In genomic region chr13:72166225-72166624, GRCm38 (mm10) we compare ENCODE assay signal across 18 mouse cellular contexts.
DNase-seq lines count a peak whose midpoint lies in the region; ATAC-seq and TF ChIP-seq lines count a peak whose summit lies in the region.
"Had no signal": no experiment of that assay in that cellular context is flagged by ENCODE, and none has a peak within 500 bp of the region (broad histone marks: within the 10 kb centered on the region; RNA-seq: fewer than 3 reads in every experiment).

No protein-coding gene starts in this region.

- no peaks in the 10 kb centered on the region for H3K36me3 ChIP-seq in kidney, postnatal 0 days (ENCODE audit: insufficient read depth, low read length)
- H3K36me3 ChIP-seq: embryonic facial prominence, embryonic 15.5 days; forebrain, embryonic 15.5 days; hindbrain, embryonic 13.5 days; lung, embryonic 15.5 days; midbrain, embryonic 12.5 days had no signal

- 47% methylated on average over 2 of the region's 2 CpGs for WGBS in kidney, postnatal 0 days

- H3K9ac ChIP-seq in kidney, postnatal 0 days (ENCODE audit: low read depth, low read length) = no peak overlapping the region
- H3K9ac ChIP-seq: embryonic facial prominence, embryonic 15.5 days; forebrain, embryonic 15.5 days; hindbrain, embryonic 13.5 days; lung, embryonic 15.5 days; midbrain, embryonic 12.5 days had no signal

- H3K9me3 ChIP-seq in kidney, postnatal 0 days (replicated peaks; ENCODE audit: low read length) = no peaks in the 10 kb centered on the region
- H3K9me3 ChIP-seq: embryonic facial prominence, embryonic 15.5 days; forebrain, embryonic 15.5 days; hindbrain, embryonic 13.5 days; lung, embryonic 15.5 days; midbrain, embryonic 12.5 days had no signal

- no peak overlapping the region for H3K4me3 ChIP-seq in kidney, postnatal 0 days (replicated peaks; ENCODE audit: low read depth, low read length)
- H3K4me3 ChIP-seq: embryonic facial prominence, embryonic 15.5 days; forebrain, embryonic 15.5 days; hindbrain, embryonic 13.5 days; lung, embryonic 15.5 days; midbrain, embryonic 12.5 days; myocyte had no signal

- peak; percentile 32; the same call in 1 of the 2 replicates for TF ChIP-seq CTCF in kidney, postnatal 0 days (IDR thresholded peaks at IDR 0.05; ENCODE audit: low read depth)

- no peak overlapping the region for H3K27ac ChIP-seq in kidney, postnatal 0 days
- H3K27ac ChIP-seq: embryonic facial prominence, embryonic 15.5 days; forebrain, embryonic 15.5 days; hindbrain, embryonic 13.5 days; lung, embryonic 15.5 days; midbrain, embryonic 12.5 days had no signal

- no peaks in the 10 kb centered on the region for H3K27me3 ChIP-seq in kidney, postnatal 0 days (ENCODE audit: insufficient read depth, low read length)
- H3K27me3 ChIP-seq: forebrain, embryonic 15.5 days; hindbrain, embryonic 13.5 days; lung, embryonic 15.5 days had no signal

- no peak for ATAC-seq in kidney, postnatal 0 days (replicated peaks; ENCODE audit: low FRiP score, low read depth)
- ATAC-seq: forebrain, embryonic 15.5 days had no signal

- no peak overlapping the region for H3K4me2 ChIP-seq in kidney, postnatal 0 days (ENCODE audit: low read length)
- H3K4me2 ChIP-seq: embryonic facial prominence, embryonic 15.5 days; forebrain, embryonic 15.5 days; hindbrain, embryonic 13.5 days; lung, embryonic 15.5 days; midbrain, embryonic 12.5 days had no signal

- no peaks in the 10 kb centered on the region for H3K4me1 ChIP-seq in kidney, postnatal 0 days (replicated peaks; ENCODE audit: insufficient read depth, low read length)
- H3K4me1 ChIP-seq: forebrain, embryonic 15.5 days; hindbrain, embryonic 13.5 days; lung, embryonic 15.5 days; midbrain, embryonic 12.5 days had no signal

- peak; percentile 20 to 40 for DNase-seq in cerebellum, postnatal 10 days
- DNase-seq in cerebellum, postnatal 36 days = no peak
- DNase-seq in kidney, postnatal 0 days (ENCODE audit: low spot score) = no peak
- DNase-seq in kidney, postnatal 10 days = no peak
- peak; percentile 30 for DNase-seq in embryo, embryonic 11 days
- peak; percentile 32 for DNase-seq in lung, postnatal 10 days
- DNase-seq in adrenal gland, postnatal 36 days = no peak
- no peak for DNase-seq in heart, adult 8-10 months (ENCODE audit: low spot score)
- DNase-seq: cerebellum, adult 9-11 months; gastrocnemius, postnatal 14 days; right cerebral cortex, postnatal 4 days; thymus, postnatal 14 days had no signal

Comparison
In these comparisons a context has a peak if more than half of its experiments do, and no peak if none do; other contexts are left out.
1. DNase-seq: peak in cerebellum, postnatal 10 days (2 of 2), embryo, embryonic 11 days (single experiment) and lung, postnatal 10 days (single experiment); none in cerebellum, postnatal 36 days (0 of 2), kidney, postnatal 0 days (single experiment), kidney, postnatal 10 days (single experiment), adrenal gland, postnatal 36 days (0 of 2) and heart, adult 8-10 months (single experiment).